Mouse (Mus musculus): ENCODE data around the gene Krit1. TPM values are rescaled to one million over a fixed set of nuclear protein-coding genes. Genes with fewer than 3 reads are reported as not detected.

Krit1 gene
- polyA plus RNA-seq (2012; rRNA removed): 13.4 and 15.4 TPM in 2 replicates

DNA sequence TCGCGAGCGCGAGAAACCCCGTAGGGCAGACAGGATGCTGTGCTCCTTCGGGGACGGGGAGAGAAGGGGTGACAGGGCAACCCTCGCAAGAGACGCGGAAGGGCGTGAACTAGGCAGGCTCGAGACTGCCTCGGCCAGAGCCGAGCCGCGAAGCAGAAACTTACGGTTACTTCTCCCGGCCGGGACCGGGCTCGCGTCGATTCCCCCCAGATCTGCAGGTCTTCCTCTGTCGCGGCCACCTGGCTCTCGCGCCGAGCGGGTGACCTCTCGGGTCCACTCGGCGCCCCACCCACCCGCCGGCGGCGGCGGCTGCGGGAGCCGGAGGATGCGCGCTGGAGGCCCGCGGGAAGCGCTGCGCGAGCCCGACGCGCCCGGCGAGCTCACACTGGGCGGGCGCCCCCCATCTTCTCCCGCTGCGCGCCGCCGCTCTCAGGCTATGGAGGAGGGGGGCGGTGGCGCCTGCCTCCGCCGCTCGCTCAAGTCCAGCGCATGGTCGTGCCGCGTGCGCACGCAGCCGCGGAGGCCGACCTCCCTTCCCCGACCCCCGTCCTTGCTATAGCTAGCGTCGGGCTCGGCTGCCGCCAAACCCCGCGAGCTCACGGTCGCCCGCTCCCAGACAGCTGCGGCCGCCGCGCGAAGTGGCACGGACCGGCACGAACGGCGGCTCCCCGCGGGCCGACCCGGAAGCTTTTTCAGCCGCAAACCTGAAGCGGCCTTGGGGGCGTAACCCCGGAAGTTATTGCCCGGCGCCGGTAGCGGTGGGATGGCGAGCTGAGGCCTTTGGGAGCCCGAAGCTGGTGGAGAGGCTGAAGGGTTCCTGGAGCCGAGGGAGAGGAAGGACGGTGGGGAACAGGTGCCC, at the start of gene Krit1, which contains the start of gene Ankib1:
Gene Krit1 (plus strand): TSS at position 752 of the 859 bp plus-strand sequence.
Gene Ankib1 (minus strand): TSS at position 493 of the 859 bp plus-strand sequence.

GRCm38 (mm10) chr5:3845026-3845425, 42.0 kb downstream of the Krit1 start, which contains the start of gene Lrrd1:
Gene Lrrd1, plus strand, starts transcription at chr5:3845173.

GRCm38 (mm10) chr5:3893459-3894293, 90.7 kb downstream of the Krit1 start, which contains the start of gene Mterf1a:
Gene Mterf1a, minus strand, starts transcription at chr5:3893933.

Other genes starting within 250 kb of the Krit1 start
- 1.4 and 2.1 TPM in 2 replicates for gene 1700109H08Rik, start 231.6 kb upstream of the Krit1 start, polyA plus RNA-seq (2012; rRNA removed)
- gene Pex1, start 207.1 kb upstream of the Krit1 start, polyA plus RNA-seq (2012; rRNA removed): 4.0 and 4.6 TPM in 2 replicates
- 3.4 and 4.1 TPM in 2 replicates for gene Rbm48, start 206.6 kb upstream of the Krit1 start, polyA plus RNA-seq (2012; rRNA removed)
- gene Tmbim7, start 152.0 kb upstream of the Krit1 start, polyA plus RNA-seq (2012; rRNA removed): not detected in 2 replicates
- 23.7 and 29.0 TPM in 2 replicates for gene Gatad1, start 146.0 kb upstream of the Krit1 start, polyA plus RNA-seq (2012; rRNA removed)
- 3.3 and 3.8 TPM in 2 replicates for gene Ankib1, start 259 bp upstream of the Krit1 start, polyA plus RNA-seq (2012; rRNA removed)
- gene Lrrd1, start 42.0 kb downstream of the Krit1 start, polyA plus RNA-seq (2012; rRNA removed): 0.01 TPM in 2 replicates
- 4.1 and 4.2 TPM in 2 replicates for gene Mterf1a, start 90.7 kb downstream of the Krit1 start, polyA plus RNA-seq (2012; rRNA removed)
- gene Akap9, start 124.9 kb downstream of the Krit1 start, polyA plus RNA-seq (2012; rRNA removed): 6.5 and 6.6 TPM in 2 replicates